Mouse (Mus musculus): Measurements from ENCODE around the gene Smarcd1.
"Not testable (repeated sequence)": the region's sequence is repeated elsewhere in the genome, so short reads cannot be mapped to it uniquely, and the experiment has no call there.

The Smarcd1 gene

GRCm38 (mm10) chr15:99682880-99683279 is 19.0 kb upstream of the Smarcd1 start:
- no peak for DNase-seq (ENCODE audit: low spot score in 2 of 2)

GRCm38 (mm10) chr15:99684156-99684555 is 17.8 kb upstream of the Smarcd1 start:
- DNase-seq (ENCODE audit: low spot score in 2 of 2) = no peak

- no peak for DNase-seq (ENCODE audit: low spot score in 2 of 2)
These were observed 13.2 kb upstream of the Smarcd1 start for GRCm38 (mm10) chr15:99688712-99689111.

- DNase-seq (ENCODE audit: low spot score in 2 of 2) = no peak
These were observed 11.0 kb upstream of the Smarcd1 start for GRCm38 (mm10) chr15:99690924-99691323.

- no peak for DNase-seq (ENCODE audit: low spot score in 2 of 2)
These were observed 10.0 kb upstream of the Smarcd1 start for GRCm38 (mm10) chr15:99691976-99692375.

- no peak for DNase-seq (ENCODE audit: low spot score in 2 of 2)
These were observed 4.6 kb upstream of the Smarcd1 start for GRCm38 (mm10) chr15:99697309-99697708.

- DNase-seq (ENCODE audit: low spot score in 2 of 2) = no peak
These were observed 3.3 kb upstream of the Smarcd1 start for GRCm38 (mm10) chr15:99698533-99699085.

- DNase-seq (ENCODE audit: low spot score in 2 of 2) = no peak
These were observed 2.2 kb upstream of the Smarcd1 start for GRCm38 (mm10) chr15:99699715-99700114.

GRCm38 (mm10) chr15:99700219-99701106 is 1.5 kb upstream of the Smarcd1 start:
- DNase-seq (ENCODE audit: low spot score in 2 of 2) = no peak

- DNase-seq (ENCODE audit: low spot score in 2 of 2) = not testable (repeated sequence)
These were observed 310 bp upstream of the Smarcd1 start for GRCm38 (mm10) chr15:99701640-99701998.

- DNase-seq (ENCODE audit: low spot score in 2 of 2) = no peak
These were observed 1.2 kb downstream of the Smarcd1 start for GRCm38 (mm10) chr15:99703104-99703503.

GRCm38 (mm10) chr15:99703676-99704040 is 1.7 kb downstream of the Smarcd1 start:
- DNase-seq (ENCODE audit: low spot score in 2 of 2) = no peak

GRCm38 (mm10) chr15:99704041-99704681 is 2.2 kb downstream of the Smarcd1 start:
- DNase-seq (ENCODE audit: low spot score in 2 of 2) = no peak

GRCm38 (mm10) chr15:99704881-99705280 is 3.0 kb downstream of the Smarcd1 start:
- DNase-seq (ENCODE audit: low spot score in 2 of 2) = no peak

GRCm38 (mm10) chr15:99705440-99706048 is 3.6 kb downstream of the Smarcd1 start, which contains the start of gene Gm17349:
TSS of gene Gm17349 (minus strand) at chr15:99705490.
- peak in 1 of 2 experiments; percentile 50 for DNase-seq (ENCODE audit: low spot score in 2 of 2)

GRCm38 (mm10) chr15:99708176-99708575 is 6.2 kb downstream of the Smarcd1 start:
- DNase-seq (ENCODE audit: low spot score in 2 of 2) = no peak

GRCm38 (mm10) chr15:99710221-99711190 is 8.6 kb downstream of the Smarcd1 start:
- no peak for DNase-seq (ENCODE audit: low spot score in 2 of 2)

- DNase-seq (ENCODE audit: low spot score in 2 of 2) = no peak
These were observed 9.6 kb downstream of the Smarcd1 start for GRCm38 (mm10) chr15:99711491-99711890.

- no peak for DNase-seq (ENCODE audit: low spot score in 2 of 2)
These were observed 11.0 kb downstream of the Smarcd1 start for GRCm38 (mm10) chr15:99712666-99713559.

- DNase-seq (ENCODE audit: low spot score in 2 of 2) = no peak
These were observed 11.6 kb downstream of the Smarcd1 start for GRCm38 (mm10) chr15:99713569-99713968.

Measured in frontal cortex, postnatal 25 days (tissue).